Mouse (Mus musculus): ENCODE results near the gene Ethe1. TPM values are rescaled to one million over a fixed set of nuclear protein-coding genes. Genes with fewer than 3 reads are reported as not detected.

Gene Ethe1
- polyA plus RNA-seq, 2 experiments: 19.9 to 30.7 TPM

DNA sequence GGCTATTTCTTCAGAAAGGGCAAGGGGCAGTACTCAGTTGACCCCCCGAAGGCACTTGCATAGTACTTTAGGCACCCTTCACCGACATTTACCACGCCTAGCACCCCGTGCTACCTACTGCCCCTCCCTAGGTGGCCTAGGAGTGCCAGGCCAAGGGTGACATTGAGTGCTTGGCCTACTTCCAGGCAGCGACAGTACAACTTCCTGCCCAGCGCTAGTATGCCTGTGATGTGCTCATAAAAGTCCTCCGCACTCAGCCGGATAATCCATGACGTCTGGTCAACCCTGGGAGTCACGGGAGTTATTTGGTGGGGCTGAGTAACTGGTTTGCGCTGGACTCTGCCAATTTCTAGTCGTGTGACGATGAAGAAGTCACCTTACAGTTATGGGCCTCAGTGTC, 993 bp downstream of the Ethe1 start:
- no peak for ATAC-seq (ENCODE audit: low FRiP score, low read depth)
- WGBS: 61% methylated on average over 13 of the region's 13 CpGs

DNA sequence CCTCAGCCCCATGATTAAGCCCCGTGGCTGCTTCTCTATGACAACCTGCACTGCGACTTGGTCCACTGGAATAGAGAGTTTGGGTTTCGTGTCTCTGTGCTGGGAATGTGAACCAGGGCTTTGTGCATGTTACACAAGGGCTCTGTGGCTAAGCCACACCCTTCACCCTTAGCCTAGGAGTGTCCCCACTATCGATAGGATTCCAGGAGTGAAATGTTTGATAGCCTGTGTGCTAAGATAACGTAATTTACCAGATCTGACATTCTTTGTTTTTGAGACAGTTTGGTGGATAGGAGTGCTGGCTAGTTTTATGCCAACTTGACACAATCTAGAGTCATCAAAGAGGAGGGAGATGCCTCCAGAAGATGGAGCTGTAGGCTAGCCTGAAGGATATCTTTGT, 4.4 kb downstream of the Ethe1 start:
- peaks cover 18% of the 10 kb centered on the region for H3K4me1 ChIP-seq (ENCODE audit: control insufficient read depth, insufficient read depth, low read length)
- no peaks in the 10 kb centered on the region; the same call in 1 of the 2 replicates for H3K36me3 ChIP-seq (ENCODE audit: control insufficient read depth, insufficient read depth, low read length)
- H3K4me2 ChIP-seq (replicated peaks; ENCODE audit: low read depth, low read length, severe bottlenecking): no peak overlapping the region
- DNase-seq (ENCODE audit: low spot score) (no peak), ATAC-seq (ENCODE audit: low FRiP score, low read depth) (no peak)
- WGBS: 68% methylated on average over 5 of the region's 5 CpGs
- TF ChIP-seq POLR2A (IDR thresholded peaks at IDR 0.05; ENCODE audit: borderline replicate concordance, extremely low read depth, insufficient read depth, insufficient read length): no peak
- H3K9ac ChIP-seq (ENCODE audit: low read depth, low read length, severe bottlenecking): no peak overlapping the region
- no peak overlapping the region for H3K27ac ChIP-seq (replicated peaks; ENCODE audit: low read depth, low read length)
- no peaks in the 10 kb centered on the region for H3K9me3 ChIP-seq (ENCODE audit: control insufficient read depth, low read length)
- no peak overlapping the region for H3K4me3 ChIP-seq (replicated peaks; ENCODE audit: low read length)
- peaks cover 6% of the 10 kb centered on the region; the same call in 1 of the 2 replicates for H3K27me3 ChIP-seq (ENCODE audit: control insufficient read depth, insufficient read depth, low read length)

More for the DNA sequence above, 993 bp downstream of the Ethe1 start:
- TF ChIP-seq POLR2A (IDR thresholded peaks at IDR 0.05; ENCODE audit: borderline replicate concordance, extremely low read depth, insufficient read depth, insufficient read length): no peak
- no peak for DNase-seq (ENCODE audit: low spot score)
- Histone ChIP-seq H3K9ac (ENCODE audit: low read depth, low read length, severe bottlenecking) (no peak overlapping the region), H3K36me3 (ENCODE audit: control insufficient read depth, insufficient read depth, low read length) (no peaks in the 10 kb centered on the region), H3K4me3 (replicated peaks; ENCODE audit: low read length) (no peak overlapping the region), H3K27me3 (ENCODE audit: control insufficient read depth, insufficient read depth, low read length) (peaks cover 28% of the 10 kb centered on the region), H3K4me1 (ENCODE audit: control insufficient read depth, insufficient read depth, low read length) (peaks cover 8% of the 10 kb centered on the region), H3K4me2 (replicated peaks; ENCODE audit: low read depth, low read length, severe bottlenecking) (no peak overlapping the region), H3K9me3 (ENCODE audit: control insufficient read depth, low read length) (no peaks in the 10 kb centered on the region), H3K27ac (replicated peaks; ENCODE audit: low read depth, low read length) (no peak overlapping the region)

DNA sequence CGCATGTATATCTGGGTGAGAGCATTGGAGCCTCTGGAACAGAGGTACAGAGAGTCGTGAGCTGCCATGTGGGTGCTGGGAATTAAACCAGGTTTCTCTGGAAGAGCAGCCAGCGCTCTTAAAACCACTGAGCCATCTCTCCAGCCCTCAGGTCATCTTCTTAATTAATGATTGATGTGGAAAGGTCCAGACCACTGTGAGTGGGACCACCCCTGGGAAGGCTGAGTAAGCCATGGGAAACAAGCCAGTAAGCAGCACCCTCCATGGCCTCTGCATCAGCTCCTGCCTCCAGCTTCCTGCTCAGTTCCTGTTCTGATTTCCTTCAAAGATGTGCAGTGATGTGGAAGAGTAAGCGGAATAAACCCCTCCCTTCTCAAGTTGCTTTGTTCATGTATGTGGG, 4.8 kb downstream of the Ethe1 start:
- 57% methylated on average over 4 of the region's 4 CpGs for WGBS
- Histone ChIP-seq H3K9ac (ENCODE audit: low read depth, low read length, severe bottlenecking) (no peak overlapping the region), H3K4me2 (replicated peaks; ENCODE audit: low read depth, low read length, severe bottlenecking) (no peak overlapping the region), H3K27me3 (ENCODE audit: control insufficient read depth, insufficient read depth, low read length) (peaks cover 1% of the 10 kb centered on the region; the same call in 1 of the 2 replicates), H3K4me3 (replicated peaks; ENCODE audit: low read length) (no peak overlapping the region), H3K4me1 (ENCODE audit: control insufficient read depth, insufficient read depth, low read length) (peaks cover 14% of the 10 kb centered on the region), H3K36me3 (ENCODE audit: control insufficient read depth, insufficient read depth, low read length) (no peaks in the 10 kb centered on the region; the same call in 1 of the 2 replicates), H3K27ac (replicated peaks; ENCODE audit: low read depth, low read length) (no peak overlapping the region), H3K9me3 (ENCODE audit: control insufficient read depth, low read length) (no peaks in the 10 kb centered on the region)
- no peak for TF ChIP-seq POLR2A (IDR thresholded peaks at IDR 0.05; ENCODE audit: borderline replicate concordance, extremely low read depth, insufficient read depth, insufficient read length)
- ATAC-seq (ENCODE audit: low FRiP score, low read depth) (no peak), DNase-seq (ENCODE audit: low spot score) (no peak)

DNA sequence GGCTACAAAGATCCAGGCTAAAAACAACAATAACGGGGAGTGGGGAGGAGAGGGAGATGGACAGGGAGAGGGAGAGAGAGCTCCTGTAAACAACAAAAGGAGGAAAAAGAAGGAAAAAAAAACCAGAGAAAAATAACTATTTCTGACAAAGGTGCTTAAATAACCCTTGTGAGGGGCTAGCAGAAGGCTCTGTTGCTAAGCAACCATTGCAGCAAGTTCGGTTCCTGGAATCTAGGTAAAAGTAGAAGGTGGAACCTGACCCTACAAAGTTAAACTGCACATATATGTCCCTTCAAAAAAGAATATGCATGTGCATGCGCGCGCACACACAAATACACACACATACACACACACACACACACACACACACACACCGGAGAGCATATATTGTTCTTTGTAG, 5.4 kb downstream of the Ethe1 start:
- DNase-seq (ENCODE audit: low spot score) (no peak), ATAC-seq (ENCODE audit: low FRiP score, low read depth) (no peak)
- H3K27me3 ChIP-seq (ENCODE audit: control insufficient read depth, insufficient read depth, low read length): no peaks in the 10 kb centered on the region
- no peak for TF ChIP-seq POLR2A (IDR thresholded peaks at IDR 0.05; ENCODE audit: borderline replicate concordance, extremely low read depth, insufficient read depth, insufficient read length)
- no peak overlapping the region for H3K9ac ChIP-seq (ENCODE audit: low read depth, low read length, severe bottlenecking)
- 82% methylated on average over 6 of the region's 6 CpGs for whole genome bisulfite sequencing
- H3K4me1 ChIP-seq (ENCODE audit: control insufficient read depth, insufficient read depth, low read length): peaks cover 13% of the 10 kb centered on the region
- H3K4me3 ChIP-seq (replicated peaks; ENCODE audit: low read length): no peak overlapping the region
- no peaks in the 10 kb centered on the region for H3K9me3 ChIP-seq (ENCODE audit: control insufficient read depth, low read length)
- no peak overlapping the region for H3K4me2 ChIP-seq (replicated peaks; ENCODE audit: low read depth, low read length, severe bottlenecking)
- no peaks in the 10 kb centered on the region; the same call in 1 of the 2 replicates for H3K36me3 ChIP-seq (ENCODE audit: control insufficient read depth, insufficient read depth, low read length)
- no peak overlapping the region for H3K27ac ChIP-seq (replicated peaks; ENCODE audit: low read depth, low read length)

DNA sequence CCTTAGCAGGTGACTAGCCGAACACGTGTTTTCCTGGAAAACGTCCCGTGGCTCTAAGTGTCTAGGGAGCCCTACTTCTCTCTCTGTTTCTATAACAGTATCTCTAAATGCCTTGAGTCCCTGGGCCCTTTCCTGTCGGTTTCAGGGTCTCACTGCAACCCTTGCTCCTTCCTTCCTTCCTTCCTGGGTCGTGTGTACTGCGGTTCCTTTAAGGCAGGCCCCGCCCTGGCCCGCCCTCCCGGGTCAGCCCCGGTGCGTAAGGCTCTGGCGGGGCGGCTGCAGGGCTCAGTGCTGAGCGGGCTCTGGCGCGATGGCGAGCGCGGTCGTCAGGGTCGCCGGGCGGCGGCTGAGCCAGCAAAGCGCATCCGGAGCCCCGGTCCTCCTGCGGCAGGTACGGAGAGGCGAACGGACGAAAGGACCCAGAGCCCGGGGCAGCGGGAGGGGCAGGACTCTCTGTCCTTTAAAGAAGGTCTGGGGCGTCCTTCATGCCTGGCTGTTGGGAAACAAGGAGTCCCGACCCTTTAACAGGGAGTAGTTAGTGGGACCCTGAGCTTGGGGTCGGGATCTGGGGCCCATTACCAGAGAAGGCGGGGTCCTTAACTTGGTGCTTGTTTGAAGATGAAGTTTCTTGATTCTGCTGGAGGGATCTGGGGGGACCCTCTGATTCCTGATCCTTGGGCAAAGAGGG, 6.4 kb downstream of the Ethe1 start:
- peak overlapping the region; percentile 77 for H3K9ac ChIP-seq (ENCODE audit: low read depth, low read length, severe bottlenecking)
- no peaks in the 10 kb centered on the region for H3K27me3 ChIP-seq (ENCODE audit: control insufficient read depth, insufficient read depth, low read length)
- no peak for TF ChIP-seq POLR2A (IDR thresholded peaks at IDR 0.05; ENCODE audit: borderline replicate concordance, extremely low read depth, insufficient read depth, insufficient read length)
- DNase-seq (ENCODE audit: low spot score) (peak; percentile 49), ATAC-seq (ENCODE audit: low FRiP score, low read depth) (peak; percentile 92)
- H3K4me1 ChIP-seq (ENCODE audit: control insufficient read depth, insufficient read depth, low read length): peaks cover 12% of the 10 kb centered on the region
- WGBS: 2% methylated on average over 39 of the region's 39 CpGs
- H3K4me2 ChIP-seq (replicated peaks; ENCODE audit: low read depth, low read length, severe bottlenecking): peak overlapping the region; percentile 72
- H3K27ac ChIP-seq (replicated peaks; ENCODE audit: low read depth, low read length): no peak overlapping the region
- no peaks in the 10 kb centered on the region for H3K9me3 ChIP-seq (ENCODE audit: control insufficient read depth, low read length)
- peak overlapping the region; percentile 72 for H3K4me3 ChIP-seq (replicated peaks; ENCODE audit: low read length)
- no peaks in the 10 kb centered on the region; the same call in 1 of the 2 replicates for H3K36me3 ChIP-seq (ENCODE audit: control insufficient read depth, insufficient read depth, low read length)

Measured in limb, embryonic 14.5 days (tissue).